Mouse (Mus musculus) frontal cortex, adult (tissue): ENCODE measurements around the gene Npr3.
"Not testable (repeated sequence)": the region's sequence is repeated elsewhere in the genome, so short reads cannot be mapped to it uniquely, and the experiment has no call there.

Source experiments
- ATAC-seq: cut with Nextera tagmentation; 2 replicates; pipeline ENCODE4 v1.9.2; 2017; ENCODE audit warnings: mild to moderate bottlenecking, moderate library complexity, mixed read lengths; ENCODE audit not compliant: low TSS enrichment

Npr3 gene

DNA sequence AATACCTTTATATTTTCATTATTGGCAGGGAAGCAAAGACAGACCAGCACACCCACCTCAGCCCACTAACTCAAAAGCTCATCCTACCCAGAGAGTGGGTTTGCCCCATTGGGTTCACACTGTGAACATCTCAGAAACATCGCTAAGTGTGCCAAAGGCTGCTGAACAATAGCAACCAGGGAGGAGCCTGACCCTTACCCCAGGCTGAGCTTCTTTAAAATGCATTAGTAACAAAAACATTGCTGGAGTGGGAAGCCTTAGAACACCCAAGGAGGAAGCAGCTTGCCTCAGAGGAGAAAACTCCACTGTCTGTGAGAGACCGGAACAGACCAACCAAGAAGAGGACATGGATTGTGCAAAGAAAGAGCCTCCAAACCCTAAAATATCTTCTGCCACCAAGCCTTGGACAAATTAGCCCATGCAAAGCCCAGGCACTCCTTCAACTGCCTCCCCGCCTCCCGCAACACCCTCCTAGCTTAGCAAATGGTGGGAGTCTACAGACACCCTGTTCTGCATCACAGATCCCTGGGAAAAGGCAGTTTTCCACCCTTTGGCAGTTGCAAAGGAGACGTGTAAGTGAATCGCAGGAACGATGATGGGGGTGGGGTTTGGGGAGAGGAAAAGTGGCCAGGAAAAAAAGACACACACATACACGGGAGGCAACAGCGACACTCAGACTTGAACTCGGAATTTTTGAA is 24.4 kb downstream of the Npr3 start:
- ATAC-seq, result peak; percentile 95

DNA sequence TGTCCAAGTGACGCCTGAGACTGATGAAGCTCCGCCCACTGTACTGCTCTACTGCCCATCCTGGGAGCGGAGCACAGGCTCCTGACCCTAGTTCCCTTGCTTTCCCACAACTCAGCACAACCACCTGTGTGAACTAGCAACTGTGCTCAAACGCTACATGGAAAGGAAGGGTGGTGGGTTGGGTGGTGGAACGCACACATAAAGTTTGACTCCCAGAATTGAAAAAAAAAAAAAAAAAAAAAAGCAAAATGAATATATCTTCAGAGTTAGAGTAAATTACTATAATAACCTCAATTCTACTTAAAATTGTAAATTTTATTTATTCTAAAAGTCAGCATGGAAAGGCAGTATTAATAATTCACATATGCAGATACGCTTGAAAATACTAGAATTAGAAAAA is 25.3 kb downstream of the Npr3 start:
- ATAC-seq, result no peak

DNA sequence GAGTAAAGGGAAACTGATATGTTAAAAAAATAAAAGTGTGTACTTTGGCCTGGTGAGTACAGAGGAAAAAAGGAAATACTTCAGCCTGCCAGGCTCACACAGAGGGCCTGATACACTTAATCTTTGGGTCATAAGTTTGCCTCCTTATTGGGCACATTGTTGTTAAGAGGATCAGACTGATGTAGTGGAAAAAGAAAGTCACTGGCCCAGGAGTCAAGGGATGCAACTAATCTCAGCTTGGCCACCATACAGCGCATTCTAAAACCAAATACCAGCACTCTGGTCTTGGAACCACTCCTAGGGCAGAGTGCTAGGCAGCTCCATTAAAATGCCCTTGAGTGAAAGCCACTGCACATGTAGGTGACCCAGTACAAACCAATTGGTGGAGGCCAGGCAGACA is 28.8 kb downstream of the Npr3 start:
- no peak for ATAC-seq

DNA sequence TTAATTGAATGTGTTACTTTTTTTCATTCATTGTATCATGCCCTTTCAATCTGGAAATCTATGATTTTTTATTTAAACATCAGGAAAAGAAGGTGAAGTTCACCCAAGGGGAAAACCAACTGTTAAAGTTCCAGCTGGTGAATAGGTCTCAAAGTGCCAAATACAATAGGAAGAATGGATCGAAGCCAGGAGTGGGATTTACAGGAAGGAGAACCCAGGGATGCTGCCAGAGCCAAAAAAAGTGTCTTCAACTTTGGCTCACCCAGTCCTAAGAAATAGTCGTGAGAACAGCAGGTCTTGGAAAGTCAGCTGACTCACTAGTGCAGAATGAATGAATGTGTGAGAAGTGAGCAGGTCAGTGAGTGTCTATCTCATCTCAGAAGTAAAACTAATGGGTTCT is 29.8 kb downstream of the Npr3 start:
- ATAC-seq, result no peak

DNA sequence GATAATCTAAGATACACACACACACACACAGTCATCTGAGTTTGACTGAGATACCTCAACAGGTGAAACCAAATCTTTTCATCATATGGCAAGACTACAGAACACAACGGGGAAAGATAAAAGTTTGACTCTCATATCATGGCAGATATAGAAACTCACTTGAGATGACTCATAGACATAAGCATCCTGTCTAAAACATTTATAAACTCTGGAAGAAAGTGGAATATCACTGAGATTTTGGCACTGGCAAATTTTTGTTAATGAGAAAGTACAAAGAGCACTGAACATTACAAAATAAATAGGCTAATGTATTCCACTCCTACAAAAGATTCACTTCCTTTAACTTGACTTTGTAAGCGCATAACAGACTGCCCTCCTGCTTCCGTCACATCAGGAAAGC is 40.2 kb downstream of the Npr3 start:
- peak; percentile 69 for ATAC-seq

DNA sequence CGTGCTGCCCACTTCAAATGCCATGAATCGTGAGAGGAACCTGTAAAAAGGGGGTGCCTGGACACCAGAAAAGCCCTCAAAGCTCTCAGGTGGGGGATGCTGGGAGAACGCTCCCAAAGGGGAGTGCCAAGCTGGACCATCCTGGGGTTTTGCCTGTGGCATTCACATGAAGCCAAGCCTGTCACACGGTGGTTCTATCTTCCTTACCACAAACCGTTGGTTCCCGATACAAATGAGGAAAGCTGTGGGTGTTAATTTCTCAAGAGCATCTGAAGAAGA is 43.6 kb downstream of the Npr3 start:
- ATAC-seq, result no peak

DNA sequence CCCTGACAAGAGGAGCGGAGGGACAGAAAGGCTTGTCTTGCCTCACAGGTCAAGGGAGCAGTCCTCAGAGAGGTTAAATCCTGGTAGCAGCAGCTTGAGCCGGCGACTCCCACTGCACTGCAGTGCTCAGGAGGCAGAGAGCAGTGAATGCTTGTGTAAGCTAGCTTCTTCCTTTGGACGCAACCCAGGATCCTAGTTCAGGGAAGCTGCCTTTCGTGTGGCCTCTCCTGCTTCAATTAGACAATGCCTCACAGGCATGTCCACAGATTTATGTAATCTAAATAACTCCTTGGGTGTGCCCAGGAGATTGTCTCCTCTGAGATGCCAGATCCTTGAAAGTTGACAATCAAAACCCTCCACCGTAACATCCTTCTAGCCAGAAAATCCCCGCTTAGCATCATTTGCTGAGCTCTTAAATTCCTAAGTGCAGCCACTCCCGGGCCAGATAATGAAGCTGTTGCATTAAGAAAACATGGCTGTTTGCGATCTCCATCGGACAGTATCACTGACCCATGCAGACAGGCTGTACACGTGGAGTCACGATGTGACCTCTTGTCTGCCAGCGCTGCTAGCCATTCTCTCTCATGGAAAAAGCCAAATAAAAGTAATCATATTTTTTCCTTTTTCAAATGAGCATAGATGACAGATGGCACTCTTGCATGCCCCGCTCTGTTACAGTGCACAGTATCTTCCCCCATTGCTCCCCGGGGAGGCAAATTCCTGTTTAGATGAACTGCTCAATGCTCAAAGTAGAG is 44.1 kb downstream of the Npr3 start:
- ATAC-seq, result peak; percentile 53

DNA sequence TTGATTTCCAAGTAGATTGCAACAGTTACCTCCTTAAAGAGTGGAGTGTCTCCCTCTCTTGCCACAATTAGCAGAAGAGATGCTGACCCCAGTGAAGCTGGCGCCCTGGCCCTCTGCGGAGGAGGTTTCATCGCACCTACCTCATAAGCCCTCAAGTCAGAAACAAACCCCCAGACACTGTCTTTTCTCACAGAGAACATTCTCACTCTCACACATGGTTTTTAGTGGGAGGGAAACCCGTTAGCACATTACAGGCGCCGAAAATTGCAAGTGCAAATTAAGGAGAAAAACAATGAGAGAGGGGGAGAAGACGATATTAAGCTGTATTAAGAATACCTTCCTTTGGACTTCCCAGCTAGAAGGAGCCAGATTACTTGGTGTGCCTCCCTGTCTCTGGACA is 44.8 kb downstream of the Npr3 start:
- ATAC-seq, result peak; percentile 67

DNA sequence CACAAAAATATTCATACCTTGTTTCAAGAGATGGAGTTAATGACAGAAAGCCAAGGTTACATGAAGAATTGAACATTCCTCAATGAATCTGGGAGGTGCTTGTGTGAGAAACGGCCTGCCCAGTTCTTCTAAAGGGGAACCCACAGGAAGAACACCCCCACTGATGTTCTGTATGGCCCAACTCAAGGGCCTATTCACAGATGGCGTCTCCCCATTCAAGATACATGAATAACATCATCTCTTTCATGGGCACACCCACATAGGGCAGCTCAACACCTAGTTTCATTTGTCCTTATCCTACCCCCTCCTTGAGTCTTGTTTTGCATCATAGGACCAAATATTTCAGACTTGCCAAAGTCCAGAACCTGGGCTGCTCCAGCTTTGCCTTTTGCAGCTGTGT is 46.8 kb downstream of the Npr3 start:
- no peak for ATAC-seq

DNA sequence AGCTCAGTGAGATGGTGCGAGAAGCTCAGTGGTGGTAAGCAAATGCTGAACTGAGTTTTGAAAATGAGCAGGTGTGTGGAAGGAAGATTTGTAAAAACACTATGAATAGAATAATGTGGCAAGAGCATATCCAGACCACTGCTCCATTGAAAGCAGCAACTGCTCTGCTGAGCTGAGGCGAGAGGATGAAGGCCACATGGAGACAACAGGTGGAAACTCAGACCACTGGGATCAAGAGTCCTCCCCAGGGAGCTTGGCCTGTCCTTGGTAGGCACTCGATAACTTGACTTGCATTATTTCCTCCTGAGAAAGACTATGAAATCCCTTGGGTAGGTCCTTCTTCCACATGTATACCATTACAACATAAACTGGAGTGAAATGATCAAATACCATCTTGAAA is 47.3 kb downstream of the Npr3 start:
- no peak for ATAC-seq

DNA sequence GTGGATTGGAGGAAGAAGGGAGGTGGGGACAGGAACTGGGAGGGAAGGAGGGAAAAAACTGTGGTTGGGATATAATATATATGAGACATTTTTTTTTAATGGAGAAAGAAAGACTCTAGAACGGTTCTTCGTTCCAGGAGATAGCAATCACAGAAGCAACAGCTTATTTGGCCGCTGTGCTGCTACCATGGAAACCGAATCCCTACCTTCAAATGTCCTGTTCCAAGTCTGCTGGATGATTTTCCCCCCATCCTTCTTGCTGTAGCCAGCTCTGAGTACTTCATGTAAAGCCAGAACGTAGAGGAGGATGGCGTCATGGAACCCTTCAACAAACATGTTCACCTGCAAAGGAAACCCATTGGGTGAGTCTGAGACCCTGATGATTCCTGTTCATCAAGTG is 48.7 kb downstream of the Npr3 start:
- 0 out of 2 replicates have a peak, but pooled peaks have one; percentile 45 for ATAC-seq

DNA sequence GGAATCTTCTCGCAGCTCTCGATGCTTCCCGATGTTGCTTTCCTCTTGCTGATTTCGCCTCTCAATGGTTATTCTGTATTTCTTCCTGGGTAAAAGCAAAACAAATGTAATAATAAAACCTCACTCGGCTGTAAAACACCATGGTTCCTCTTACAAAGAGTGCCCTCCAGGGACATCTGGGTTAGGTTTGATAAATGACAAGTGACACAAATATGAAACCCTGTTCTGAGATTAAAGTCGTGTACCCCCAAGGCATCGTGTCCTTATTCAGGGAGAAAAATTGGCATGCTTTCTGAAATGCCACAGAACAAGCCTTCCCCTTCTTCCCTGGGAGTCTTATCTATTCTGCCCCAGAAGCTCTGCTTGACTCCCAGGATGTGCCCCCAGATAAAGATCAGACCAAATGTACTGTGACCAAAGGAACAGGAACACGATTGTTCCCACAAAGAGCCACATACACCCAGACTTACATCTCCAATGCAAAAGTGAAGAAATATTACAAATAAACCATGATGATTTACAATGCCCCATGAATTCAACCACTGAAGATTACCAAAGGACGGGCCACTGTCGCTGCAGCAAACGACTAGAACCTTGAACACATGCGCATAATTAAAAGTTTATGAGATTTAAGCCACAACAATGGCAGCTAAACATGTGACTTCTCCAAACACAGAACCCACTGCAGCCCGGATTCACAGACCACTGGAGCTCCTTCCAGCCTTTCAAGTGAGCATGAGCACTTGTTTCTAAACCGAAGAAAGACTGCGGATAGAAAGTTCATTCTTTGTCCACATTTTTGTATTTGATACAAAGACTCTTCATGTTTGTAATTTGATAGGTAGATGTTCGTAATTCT is 61.7 kb downstream of the Npr3 start:
- no peak for ATAC-seq

DNA sequence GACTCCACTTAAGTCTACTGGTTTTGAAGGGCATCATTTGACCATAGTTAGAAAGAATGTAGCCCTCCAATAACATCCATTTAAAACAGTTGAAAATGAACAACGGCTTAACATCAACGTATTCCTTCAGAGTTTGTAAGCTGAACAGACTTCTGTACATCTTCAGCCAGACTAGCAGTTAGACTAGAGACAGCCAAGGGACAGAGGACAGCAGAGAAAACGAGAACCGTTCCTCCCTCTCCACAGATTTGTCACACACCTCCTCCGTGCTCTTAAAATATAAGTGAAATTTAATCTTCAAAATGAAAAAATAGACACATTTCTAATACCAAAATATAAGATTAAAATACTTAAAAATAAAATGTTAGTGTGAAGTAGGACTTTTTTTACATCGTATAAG is 63.0 kb downstream of the Npr3 start:
- ATAC-seq, result peak; percentile 94

DNA sequence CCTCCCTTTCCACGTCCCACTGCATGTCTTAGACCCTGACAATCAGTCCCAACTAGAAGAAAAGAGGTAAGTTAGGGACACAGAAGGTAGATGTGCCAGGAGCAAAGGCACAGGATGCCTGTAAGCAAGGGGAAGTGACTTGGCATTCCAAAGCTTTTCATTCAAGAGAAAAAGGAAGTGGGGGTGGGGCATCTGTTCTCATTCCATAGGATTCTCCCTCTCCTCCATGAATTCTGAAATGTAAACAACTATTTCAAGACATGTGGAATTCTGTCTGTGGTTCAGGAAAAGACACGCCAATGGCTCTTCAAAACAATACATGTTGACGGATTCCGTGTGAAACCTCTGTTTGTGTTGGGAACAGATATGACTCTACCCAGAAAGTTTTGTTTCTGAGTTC is 65.3 kb downstream of the Npr3 start:
- no peak for ATAC-seq

DNA sequence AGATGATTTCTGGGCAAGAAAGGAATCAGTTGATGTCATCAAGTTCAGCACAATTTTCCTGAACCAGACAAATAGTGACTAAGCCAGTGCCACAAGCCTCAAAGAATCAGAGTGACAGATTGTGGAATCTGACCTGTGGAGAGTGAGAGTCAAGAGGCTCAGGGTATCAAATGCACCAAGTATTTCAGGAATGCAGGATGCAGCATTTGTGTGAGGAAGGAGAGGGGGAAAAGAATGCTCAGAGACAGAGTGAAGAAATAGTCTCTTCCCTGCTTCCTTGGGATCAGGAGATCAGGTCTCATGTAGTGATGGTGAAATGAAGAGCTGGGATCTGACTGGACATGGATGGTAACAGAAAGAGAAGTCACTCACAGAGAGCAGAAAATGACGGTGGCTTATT is 71.2 kb downstream of the Npr3 start:
- ATAC-seq, result no peak

DNA sequence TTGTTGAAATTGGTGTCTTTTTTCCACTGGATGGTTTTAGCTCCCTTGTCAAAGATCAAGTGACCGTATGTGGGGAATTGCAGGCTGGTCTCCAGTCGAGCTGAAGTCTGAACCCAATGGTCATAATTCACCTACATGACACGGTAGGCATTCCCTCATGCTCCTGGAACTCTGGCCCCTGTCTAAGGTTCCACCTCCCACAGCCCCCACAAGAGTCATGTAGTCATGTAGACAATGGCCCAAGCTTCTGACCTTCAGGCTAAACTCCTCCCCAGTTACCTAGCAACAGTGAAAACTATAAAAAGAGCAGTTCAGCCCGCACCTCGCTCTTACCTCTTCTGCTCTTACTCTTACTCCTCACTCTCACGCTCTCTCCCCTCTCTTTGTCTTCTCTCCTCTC is 84.7 kb downstream of the Npr3 start:
- not testable (repeated sequence) for ATAC-seq

DNA sequence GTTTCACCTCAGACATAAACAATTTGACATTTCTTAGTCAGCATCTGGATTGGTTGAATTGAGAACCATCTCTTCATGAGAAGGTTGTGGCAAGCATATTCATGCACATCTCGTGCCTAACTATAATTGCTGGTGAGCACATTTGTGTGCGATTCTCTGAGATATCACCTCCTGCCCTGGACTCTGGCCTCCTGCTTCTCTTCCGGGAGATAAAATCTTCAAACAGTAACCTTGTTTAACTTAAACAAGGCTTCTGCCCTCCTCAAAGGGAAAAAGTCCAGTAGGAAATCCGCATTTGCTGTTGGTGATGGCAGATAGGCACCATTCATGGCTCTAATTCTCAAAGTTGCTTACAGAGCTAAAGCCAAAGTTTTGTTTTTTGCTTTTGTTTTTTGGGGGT is 91.5 kb downstream of the Npr3 start:
- ATAC-seq, result no peak

DNA sequence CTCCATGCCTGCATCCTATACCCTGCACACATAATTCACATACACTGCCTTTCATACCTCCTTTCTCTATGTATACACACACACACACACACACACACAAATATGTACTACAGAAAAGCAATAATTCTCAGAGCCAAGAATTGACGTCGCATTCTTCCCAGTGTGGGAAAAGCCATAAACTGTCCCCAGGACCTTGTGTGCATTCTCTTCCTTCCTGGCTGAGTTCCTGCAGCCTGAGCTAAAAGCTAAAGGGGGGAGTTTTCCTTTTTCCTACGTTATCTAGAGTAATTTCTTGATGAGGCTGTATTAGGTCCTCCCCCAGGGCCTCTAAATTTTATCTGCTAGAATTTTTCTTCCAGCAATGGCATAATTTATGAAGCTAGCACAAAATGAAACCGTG is 103.5 kb downstream of the Npr3 start:
- no peak for ATAC-seq

DNA sequence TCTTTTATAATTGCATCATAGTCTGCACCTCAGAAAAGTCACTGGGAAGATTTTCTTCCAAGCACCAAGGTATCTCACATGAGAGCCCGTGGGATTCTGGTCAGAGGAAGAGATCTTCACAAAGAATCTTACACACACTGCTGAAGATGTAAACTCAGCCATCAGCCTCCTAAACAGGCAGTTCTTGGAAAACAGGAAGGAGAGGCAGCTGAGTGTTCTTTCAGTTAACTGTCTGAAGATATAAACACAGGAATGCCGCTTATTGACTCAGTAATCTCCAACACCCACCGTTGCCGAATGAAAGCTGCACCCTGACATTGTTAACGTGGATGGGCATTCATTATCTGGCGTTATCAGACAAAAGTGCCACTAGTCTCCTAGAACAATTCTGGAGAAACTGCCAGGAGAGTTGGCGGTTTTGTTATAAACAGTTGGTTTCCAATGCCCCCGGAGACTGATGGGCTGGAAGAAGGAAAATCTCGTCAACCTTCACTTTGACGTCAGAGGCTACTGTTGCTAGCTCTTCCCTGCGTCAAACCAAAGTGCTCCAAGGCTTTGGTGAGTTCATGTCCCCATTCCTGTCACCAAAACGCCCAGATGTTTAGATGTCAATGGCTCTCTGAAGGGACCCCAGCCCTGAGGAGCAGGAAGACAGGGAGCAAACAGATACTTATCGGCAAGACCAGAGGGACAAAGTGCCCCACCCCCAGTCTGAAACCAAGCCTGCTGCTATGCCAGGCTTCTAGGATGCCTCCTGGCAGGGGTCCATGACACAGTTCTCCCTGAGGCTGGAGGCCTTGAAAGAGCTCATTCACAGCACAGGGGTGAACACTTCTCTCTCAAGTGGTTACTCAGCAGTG is 105.0 kb downstream of the Npr3 start:
- peak; percentile 52; the same call in 1 of the 2 replicates for ATAC-seq

DNA sequence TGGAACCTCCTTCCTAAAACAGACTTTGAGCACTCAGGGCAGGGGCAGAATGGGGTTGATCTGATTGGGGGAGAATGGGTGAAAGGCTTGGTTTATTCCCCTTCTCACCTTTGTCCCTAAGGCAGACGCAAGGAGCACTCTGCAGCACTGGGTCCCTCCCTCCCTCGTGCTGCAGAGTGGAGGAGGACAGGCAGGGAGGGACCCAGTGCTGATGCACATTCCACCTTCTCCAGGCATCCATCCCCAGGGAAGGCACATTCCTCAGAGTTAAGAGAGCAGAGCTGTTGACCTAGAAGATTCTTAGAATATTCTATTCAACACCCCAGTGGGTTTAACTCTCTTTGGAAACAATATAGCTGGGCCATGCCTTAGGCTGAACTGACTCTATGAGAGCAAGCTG is 112.5 kb downstream of the Npr3 start:
- ATAC-seq, result no peak
